Mouse (Mus musculus) megakaryocyte, embryonic 14.5 days (primary cell): ENCODE measurements around the gene Sipa1l3. TPM values are rescaled to one million over a fixed set of nuclear protein-coding genes. Genes with fewer than 3 reads are reported as not detected.
A peak's percentile ranks its signal among the peaks of the same experiment; 100 is the strongest.

Experiments used
- H3K27me3 ChIP-seq: replicated peaks from 2 replicates; pipeline ENCODE3; 2012; ENCODE audit warnings: inconsistent platforms
- H3K36me3 ChIP-seq: replicated peaks from 2 replicates; pipeline ENCODE3; 2012; ENCODE audit warnings: low read length, inconsistent platforms, mixed read lengths
- H3K4me1 ChIP-seq: 2 replicates; pipeline ENCODE4 v1.6.1; 2012; ENCODE audit warnings: inconsistent platforms
- H3K4me3 ChIP-seq: replicated peaks from 2 replicates; pipeline ENCODE3; 2012; ENCODE audit warnings: moderate library complexity, mild to moderate bottlenecking, inconsistent platforms
- H3K9me3 ChIP-seq: 2 replicates; pipeline ENCODE4 v1.6.1; 2012; ENCODE audit warnings: inconsistent platforms
- FLI1 ChIP-seq: IDR thresholded peaks from 2 replicates; pipeline ENCODE4 v1.6.1; 2012; ENCODE audit warnings: low read length, inconsistent platforms, mixed read lengths
- GATA1 ChIP-seq: IDR thresholded peaks from 3 replicates; pipeline ENCODE4 v1.6.1; 2012; ENCODE audit warnings: mixed read lengths, low read length, inconsistent platforms, borderline replicate concordance
- polyA plus RNA-seq: library from polyadenylated mRNA; stranded (reverse); fragments of >175 nt; gene quantifications from 2 replicates; pipeline ENCODE4 v1.2.3, GENCODE M21; 2012; ENCODE audit warnings: low replicate concordance; ENCODE audit not compliant: insufficient read depth

Gene Sipa1l3
- polyA plus RNA-seq, 1 experiment, result 27.5 TPM

DNA sequence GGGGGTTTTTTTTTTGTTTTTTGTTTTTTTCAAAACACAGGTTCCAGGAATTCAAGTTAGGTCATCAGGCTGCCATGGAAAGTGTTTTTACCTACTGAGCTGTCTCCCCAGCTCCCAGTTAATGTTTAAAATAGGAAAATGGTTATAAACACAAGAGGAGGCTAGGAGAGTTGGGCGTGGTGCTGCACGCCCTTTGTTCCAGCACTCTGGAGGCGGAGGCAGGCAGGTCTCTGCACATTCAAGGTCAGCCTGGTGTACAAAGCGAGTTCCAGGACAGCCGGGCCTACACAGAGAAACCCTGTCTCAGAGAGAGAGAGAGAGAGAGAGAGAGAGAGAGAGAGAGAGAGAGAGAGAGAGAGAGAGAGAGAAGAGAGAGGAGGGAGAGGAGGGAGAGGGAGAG, 22.7 kb upstream of the Sipa1l3 start:
- peaks cover 8% of the 10 kb centered on the region for H3K9me3 ChIP-seq
- peaks cover 2% of the 10 kb centered on the region for H3K27me3 ChIP-seq
- H3K4me3 ChIP-seq, result no peak overlapping the region
- TF ChIP-seq GATA1, result no peak
- no peak for TF ChIP-seq FLI1
- H3K36me3 ChIP-seq, result no peaks in the 10 kb centered on the region
- H3K4me1 ChIP-seq, result no peaks in the 10 kb centered on the region

DNA sequence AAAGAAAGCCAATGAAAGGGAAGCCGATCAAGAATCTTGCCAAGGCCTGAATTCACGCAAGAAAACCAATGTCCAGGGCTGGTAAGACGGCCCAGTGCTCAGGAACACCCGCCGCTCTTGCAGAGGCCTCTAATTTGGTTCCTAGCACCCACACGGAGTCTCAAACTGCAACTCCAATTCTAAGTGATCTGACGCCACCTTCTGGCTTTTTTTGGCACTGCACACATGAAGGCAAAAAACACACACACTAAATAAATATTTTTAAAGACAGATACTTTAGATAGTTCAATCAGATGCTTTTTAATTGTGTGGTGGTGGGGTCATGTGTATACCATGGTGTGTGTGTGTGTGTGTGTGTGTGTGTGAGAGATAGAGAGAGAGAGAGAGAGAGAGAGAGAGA, 22.2 kb upstream of the Sipa1l3 start:
- Histone ChIP-seq H3K36me3 (no peaks in the 10 kb centered on the region), H3K4me3 (no peak overlapping the region), H3K27me3 (peaks cover 2% of the 10 kb centered on the region), H3K4me1 (no peaks in the 10 kb centered on the region), H3K9me3 (peaks cover 8% of the 10 kb centered on the region)
- TF ChIP-seq FLI1, result no peak

DNA sequence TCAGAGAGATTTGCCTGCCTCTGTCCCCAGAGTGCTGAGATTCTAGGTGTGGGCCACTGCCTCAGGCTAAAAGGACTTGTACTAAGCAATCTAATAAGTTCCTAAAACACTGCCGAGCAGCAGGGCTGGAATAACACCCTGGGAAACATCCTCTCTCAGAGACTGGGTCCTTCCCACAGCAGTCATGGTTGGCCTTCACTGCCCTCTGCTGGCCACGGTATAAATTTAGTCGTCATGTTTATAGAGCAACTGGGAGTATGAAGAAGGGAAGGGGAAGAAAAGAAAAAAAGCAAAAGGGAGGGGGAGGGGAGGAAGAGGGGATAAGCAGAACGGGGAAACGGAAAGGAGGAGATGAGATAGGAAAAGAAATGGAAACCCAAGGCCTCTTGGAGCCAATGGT, 5.3 kb upstream of the Sipa1l3 start:
- Histone ChIP-seq H3K9me3 (peaks cover 22% of the 10 kb centered on the region), H3K27me3 (peaks cover 4% of the 10 kb centered on the region), H3K36me3 (no peaks in the 10 kb centered on the region), H3K4me1 (peaks cover 21% of the 10 kb centered on the region), H3K4me3 (no peak overlapping the region)
- TF ChIP-seq GATA1, result no peak
- no peak for TF ChIP-seq FLI1

DNA sequence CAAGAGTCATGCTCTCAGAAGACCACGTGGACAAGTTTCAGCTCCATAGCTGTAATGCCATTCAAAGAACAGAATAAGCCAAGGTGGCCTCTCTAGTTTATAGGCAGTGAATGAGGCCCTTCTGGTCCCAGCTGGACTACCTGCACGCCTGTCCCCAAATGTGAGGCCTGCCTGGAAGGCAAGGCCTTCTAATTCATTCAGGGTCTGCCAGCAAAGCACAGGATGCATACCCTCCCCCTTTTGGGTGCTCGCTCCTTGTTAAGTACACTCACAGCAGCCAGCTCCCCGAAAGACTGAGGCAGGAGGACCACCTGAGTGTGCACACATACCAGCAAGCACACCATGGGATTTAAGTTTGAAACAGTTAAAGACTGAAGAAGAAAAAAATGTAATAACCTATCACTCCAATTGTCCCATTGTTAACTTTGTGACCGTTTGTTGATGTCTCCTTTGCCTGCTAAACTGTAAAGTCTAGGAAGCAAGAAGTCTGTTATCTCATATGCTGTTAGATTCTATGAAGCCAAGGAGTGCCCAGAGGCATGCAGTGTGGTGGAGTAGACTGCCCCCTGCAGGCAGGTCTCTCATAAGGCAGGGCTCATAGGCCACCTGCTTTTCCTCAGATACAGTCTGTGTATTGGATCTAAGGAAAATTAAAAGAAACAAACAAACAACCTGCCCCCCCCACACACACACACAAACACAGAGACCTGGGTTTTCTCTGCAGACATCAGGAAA, 3.6 kb upstream of the Sipa1l3 start:
- no peak for TF ChIP-seq FLI1
- TF ChIP-seq GATA1, result no peak
- H3K9me3 ChIP-seq, result peaks cover 19% of the 10 kb centered on the region
- H3K4me3 ChIP-seq, result no peak overlapping the region
- no peaks in the 10 kb centered on the region for H3K36me3 ChIP-seq
- H3K4me1 ChIP-seq, result peaks cover 31% of the 10 kb centered on the region
- peaks cover 4% of the 10 kb centered on the region for H3K27me3 ChIP-seq

DNA sequence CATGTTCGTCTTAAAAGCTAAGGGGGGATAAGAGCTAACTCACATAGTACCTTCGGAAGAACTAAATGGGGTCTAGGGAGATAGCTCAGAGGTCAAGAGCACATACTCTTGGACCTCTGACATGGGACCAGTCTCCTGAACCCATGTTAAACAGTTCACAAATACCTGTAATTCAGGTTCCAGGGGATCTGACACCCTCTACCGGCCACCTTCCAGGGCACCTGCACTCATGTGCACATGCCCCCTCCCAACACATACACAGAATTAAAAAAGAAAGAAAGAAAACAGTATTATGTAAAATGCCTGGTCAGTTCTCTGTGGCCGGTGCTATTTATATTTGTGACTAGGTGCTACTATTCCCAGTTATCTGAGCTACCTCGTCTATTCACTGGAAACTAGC, 2.9 kb upstream of the Sipa1l3 start:
- Histone ChIP-seq H3K9me3 (peaks cover 12% of the 10 kb centered on the region), H3K4me3 (no peak overlapping the region), H3K27me3 (peaks cover 4% of the 10 kb centered on the region), H3K4me1 (peaks cover 37% of the 10 kb centered on the region), H3K36me3 (no peaks in the 10 kb centered on the region)
- no peak for TF ChIP-seq GATA1

DNA sequence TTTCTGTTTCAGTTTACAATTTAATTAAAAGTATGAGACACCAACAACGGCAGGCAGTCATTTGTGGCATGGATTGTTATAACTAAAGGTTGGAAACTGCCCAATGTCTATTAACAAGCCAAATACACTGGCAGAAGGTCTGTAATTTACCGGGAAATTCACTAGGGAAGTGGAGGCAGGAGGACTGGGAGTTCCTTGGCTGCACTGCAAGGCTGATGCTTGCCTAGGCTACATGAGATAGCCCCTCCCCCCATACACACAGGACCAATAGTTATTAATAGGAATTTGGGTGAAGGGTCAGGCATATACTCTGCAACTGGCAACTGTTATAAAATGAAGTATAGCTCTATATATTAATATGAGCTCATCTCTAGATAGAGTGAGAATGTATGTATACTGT, 2.4 kb upstream of the Sipa1l3 start:
- Histone ChIP-seq H3K4me3 (no peak overlapping the region), H3K4me1 (peaks cover 40% of the 10 kb centered on the region), H3K9me3 (peaks cover 12% of the 10 kb centered on the region), H3K36me3 (no peaks in the 10 kb centered on the region), H3K27me3 (peaks cover 4% of the 10 kb centered on the region)
- no peak for TF ChIP-seq GATA1
- no peak for TF ChIP-seq FLI1

DNA sequence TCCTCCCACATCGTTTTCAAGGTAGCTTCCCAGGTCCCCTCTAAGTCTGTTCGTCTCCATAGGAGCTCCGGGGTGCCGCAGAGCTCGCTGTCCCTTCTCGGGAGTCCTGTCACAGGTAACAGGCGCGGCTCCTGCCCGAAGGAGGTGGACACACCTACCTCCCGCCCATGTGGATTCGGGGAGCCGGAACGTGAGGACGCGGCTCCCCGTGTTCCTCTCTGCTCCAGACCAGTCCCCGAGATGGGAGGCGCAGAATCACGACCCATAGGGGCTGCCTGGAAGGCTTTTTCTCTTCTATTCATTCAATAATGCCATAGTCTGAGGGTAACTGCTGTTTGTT, 740 bp upstream of the Sipa1l3 start:
- Histone ChIP-seq H3K36me3 (no peaks in the 10 kb centered on the region), H3K9me3 (no peaks in the 10 kb centered on the region), H3K4me1 (peaks cover 40% of the 10 kb centered on the region), H3K27me3 (peaks cover 4% of the 10 kb centered on the region), H3K4me3 (peak overlapping the region; percentile 95)
- no peak for TF ChIP-seq GATA1
- TF ChIP-seq FLI1, result no peak

DNA sequence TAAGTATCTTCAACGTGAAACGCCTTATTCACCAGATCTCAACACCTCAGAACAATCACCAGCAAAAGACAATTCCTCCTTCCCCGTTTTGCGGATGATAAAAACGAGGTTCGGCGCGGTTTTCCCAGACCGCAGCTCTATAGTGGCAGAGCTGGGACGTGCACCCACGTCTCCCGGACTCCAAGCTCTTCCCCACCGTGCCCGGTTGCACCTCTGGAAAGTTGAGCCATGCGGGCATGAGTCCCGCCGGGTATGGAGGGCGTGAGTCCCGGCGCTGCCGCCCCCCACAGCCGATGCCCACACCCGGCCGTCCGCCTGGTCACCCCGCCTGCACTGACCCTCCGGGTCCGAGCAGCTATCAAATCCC, 404 bp downstream of the Sipa1l3 start:
- no peaks in the 10 kb centered on the region for H3K9me3 ChIP-seq
- H3K36me3 ChIP-seq, result no peaks in the 10 kb centered on the region
- peaks cover 36% of the 10 kb centered on the region for H3K4me1 ChIP-seq
- H3K4me3 ChIP-seq, result peak overlapping the region; percentile 95
- H3K27me3 ChIP-seq, result peaks cover 4% of the 10 kb centered on the region
- TF ChIP-seq GATA1 (no peak), FLI1 (no peak)

DNA sequence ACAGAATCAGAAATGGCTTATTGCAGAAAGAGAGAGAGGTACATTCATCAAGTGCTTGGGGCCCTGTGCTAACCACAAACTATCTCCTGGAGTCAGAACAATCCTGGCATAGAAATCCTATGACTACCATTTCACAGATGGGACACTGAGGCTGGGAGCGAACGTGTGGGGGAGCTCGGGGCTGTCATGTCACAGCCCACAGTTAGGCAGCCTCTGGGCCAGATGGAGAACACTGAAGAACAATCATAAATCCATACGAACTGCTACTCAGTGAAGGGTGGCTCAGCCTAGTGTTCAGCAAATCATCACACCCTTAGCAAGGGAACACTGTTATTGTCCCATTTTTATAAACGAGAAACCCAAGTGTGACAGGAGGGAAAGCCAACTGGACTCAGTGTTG, 1.3 kb downstream of the Sipa1l3 start:
- no peak for TF ChIP-seq GATA1
- TF ChIP-seq FLI1, result no peak
- Histone ChIP-seq H3K9me3 (no peaks in the 10 kb centered on the region), H3K4me1 (peaks cover 44% of the 10 kb centered on the region), H3K36me3 (no peaks in the 10 kb centered on the region), H3K4me3 (peak overlapping the region; percentile 95), H3K27me3 (peaks cover 4% of the 10 kb centered on the region)

DNA sequence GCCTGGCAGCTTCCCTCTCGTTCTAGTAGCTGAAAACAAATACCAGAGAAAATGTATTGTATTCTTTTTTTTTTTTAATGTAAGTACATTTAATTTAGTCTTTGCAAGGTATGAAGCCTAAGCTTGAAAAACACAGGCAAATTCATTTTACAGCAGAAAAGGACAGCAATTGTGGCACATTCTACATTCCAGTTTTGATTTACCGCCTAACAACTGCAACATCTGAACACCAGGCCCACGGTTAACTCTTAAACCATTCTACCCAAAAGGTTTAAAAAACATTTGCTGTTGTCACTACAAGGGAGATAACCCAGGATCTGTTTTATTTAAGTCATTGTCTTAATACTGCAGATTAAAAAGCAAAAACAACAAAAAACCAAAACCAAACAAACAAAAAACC, 2.8 kb downstream of the Sipa1l3 start:
- TF ChIP-seq FLI1, result no peak
- no peak for TF ChIP-seq GATA1
- Histone ChIP-seq H3K36me3 (no peaks in the 10 kb centered on the region), H3K9me3 (no peaks in the 10 kb centered on the region), H3K27me3 (peaks cover 4% of the 10 kb centered on the region), H3K4me1 (peaks cover 55% of the 10 kb centered on the region), H3K4me3 (no peak overlapping the region)

DNA sequence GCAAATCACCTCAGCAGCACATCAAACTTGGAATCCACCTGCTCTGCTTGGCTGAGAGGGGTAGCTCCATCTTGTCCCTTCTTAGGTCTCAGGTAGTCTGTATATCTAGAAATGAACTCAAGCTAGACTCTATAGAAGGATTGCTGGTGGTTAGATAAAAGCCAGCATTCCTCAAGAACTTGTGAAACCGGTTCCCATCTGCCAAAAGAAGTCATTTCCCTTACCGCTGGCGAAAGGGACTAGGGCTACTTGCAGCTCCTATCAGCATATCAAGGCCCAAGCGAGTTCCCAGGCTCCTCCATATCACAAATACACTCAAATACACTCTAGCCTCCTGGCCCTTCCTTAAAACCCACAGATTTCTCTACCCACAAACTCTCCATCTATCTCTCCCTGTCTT, 5.7 kb downstream of the Sipa1l3 start:
- H3K4me3 ChIP-seq, result no peak overlapping the region
- H3K27me3 ChIP-seq, result no peaks in the 10 kb centered on the region
- peaks cover 68% of the 10 kb centered on the region for H3K4me1 ChIP-seq
- H3K36me3 ChIP-seq, result no peaks in the 10 kb centered on the region
- no peak for TF ChIP-seq FLI1
- no peak for TF ChIP-seq GATA1
- no peaks in the 10 kb centered on the region for H3K9me3 ChIP-seq
